Mouse (Mus musculus): ENCODE data around the gene Sphk1. TPM values are rescaled to one million over a fixed set of nuclear protein-coding genes. Genes with fewer than 3 reads are reported as not detected.

Gene Sphk1
- polyA plus RNA-seq, 1 experiment from 2014 or later, result 5.0 TPM

Other genes starting within 250 kb of the Sphk1 start
- 0.11 and 0.52 TPM in 2 replicates for gene Galr2, start 250.0 kb upstream of the Sphk1 start, polyA plus RNA-seq (2014; fragmentation: Nextera tagmentation; extraction: Ambion mirVana)
- gene Exoc7, start 223.7 kb upstream of the Sphk1 start, polyA plus RNA-seq (2014; fragmentation: Nextera tagmentation; extraction: Ambion mirVana), result 64.1 and 64.2 TPM in 2 replicates
- 0.43 and 0.79 TPM in 2 replicates for gene Foxj1, start 195.5 kb upstream of the Sphk1 start, polyA plus RNA-seq (2014; fragmentation: Nextera tagmentation; extraction: Ambion mirVana)
- 15.8 and 15.9 TPM in 2 replicates for gene Rnf157, start 117.9 kb upstream of the Sphk1 start, polyA plus RNA-seq (2014; fragmentation: Nextera tagmentation; extraction: Ambion mirVana)
- gene Ubald2, start 96.8 kb upstream of the Sphk1 start, polyA plus RNA-seq (2014; fragmentation: Nextera tagmentation; extraction: Ambion mirVana), result 63.6 and 68.4 TPM in 2 replicates
- 0.31 TPM in 1 of 2 replicates, not detected in the other for gene Qrich2, start 64.7 kb upstream of the Sphk1 start, polyA plus RNA-seq (2014; fragmentation: Nextera tagmentation; extraction: Ambion mirVana)
- gene Prpsap1, start 36.7 kb upstream of the Sphk1 start, polyA plus RNA-seq (2014; fragmentation: Nextera tagmentation; extraction: Ambion mirVana), result 171 and 182 TPM in 2 replicates
- 17.2 and 17.4 TPM in 2 replicates for gene Ube2o, start 50.5 kb downstream of the Sphk1 start, polyA plus RNA-seq (2014; fragmentation: Nextera tagmentation; extraction: Ambion mirVana)
- not detected in 2 replicates for gene Aanat, start 55.5 kb downstream of the Sphk1 start, polyA plus RNA-seq (2014; fragmentation: Nextera tagmentation; extraction: Ambion mirVana)
- 2.8 and 3.1 TPM in 2 replicates for gene Rhbdf2, start 96.1 kb downstream of the Sphk1 start, polyA plus RNA-seq (2014; fragmentation: Nextera tagmentation; extraction: Ambion mirVana)
- 0.43 and 0.77 TPM in 2 replicates for gene Prcd, start 122.6 kb downstream of the Sphk1 start, polyA plus RNA-seq (2014; fragmentation: Nextera tagmentation; extraction: Ambion mirVana)
- gene Cygb, start 123.4 kb downstream of the Sphk1 start, polyA plus RNA-seq (2014; fragmentation: Nextera tagmentation; extraction: Ambion mirVana), result 3.5 and 3.8 TPM in 2 replicates
- gene St6galnac1, start 244.6 kb downstream of the Sphk1 start, polyA plus RNA-seq (2014; fragmentation: Nextera tagmentation; extraction: Ambion mirVana), result not detected in 2 replicates